Mouse (Mus musculus): ENCODE data around the gene Aoc1. TPM values are rescaled to one million over a fixed set of nuclear protein-coding genes. Genes with fewer than 3 reads are reported as not detected.

Aoc1 gene
- not detected for total RNA-seq (2021)

DNA sequence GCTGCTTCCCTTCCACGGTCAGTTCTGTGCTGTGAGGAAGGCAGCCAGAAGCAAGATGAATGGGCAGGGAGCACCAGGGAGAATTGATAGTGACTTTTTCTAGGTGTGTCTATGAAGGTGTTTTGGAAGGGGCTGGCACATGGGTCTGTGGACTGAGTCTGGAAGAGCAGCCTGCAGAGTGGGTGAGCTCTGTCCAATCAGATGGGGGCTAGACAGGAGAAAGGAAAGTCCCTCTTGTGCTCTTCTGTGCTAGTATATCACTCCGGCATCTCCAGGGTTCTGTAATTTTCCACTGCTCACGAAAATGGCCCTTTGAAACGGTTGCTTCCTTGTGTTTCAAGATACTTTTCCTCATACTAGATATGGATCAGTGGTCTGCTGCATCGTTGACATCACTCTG lies at the start of gene Aoc1:
Gene Aoc1, plus strand, starts transcription at position 301 of the 400 bp plus-strand sequence.
- intact Hi-C loops (cut with DNase I), result no loop called here

DNA sequence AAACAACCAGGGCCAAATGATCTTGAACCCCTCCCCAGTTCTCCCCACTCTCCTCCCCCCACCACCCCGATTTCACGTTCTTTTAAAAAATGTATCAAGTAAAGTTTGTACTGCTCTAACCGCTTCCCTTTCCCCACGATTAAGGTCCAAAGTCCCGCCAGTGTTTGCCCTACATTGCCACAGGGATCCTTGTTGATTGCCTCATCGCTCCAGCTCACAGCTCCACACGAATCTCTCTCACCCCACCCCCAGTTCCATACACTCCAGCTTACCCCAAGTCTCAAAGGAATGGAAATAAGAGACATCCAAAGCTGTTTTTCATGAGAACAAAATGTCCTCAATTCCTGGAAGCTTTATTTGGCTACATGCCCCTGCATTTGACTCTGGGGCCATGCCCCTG lies 47.7 kb upstream of the Aoc1 start:
- intact Hi-C loops (cut with DNase I), result no loop called here

More for the DNA sequence above, at the start of gene Aoc1:
- DNase-seq, result no peak

DNA sequence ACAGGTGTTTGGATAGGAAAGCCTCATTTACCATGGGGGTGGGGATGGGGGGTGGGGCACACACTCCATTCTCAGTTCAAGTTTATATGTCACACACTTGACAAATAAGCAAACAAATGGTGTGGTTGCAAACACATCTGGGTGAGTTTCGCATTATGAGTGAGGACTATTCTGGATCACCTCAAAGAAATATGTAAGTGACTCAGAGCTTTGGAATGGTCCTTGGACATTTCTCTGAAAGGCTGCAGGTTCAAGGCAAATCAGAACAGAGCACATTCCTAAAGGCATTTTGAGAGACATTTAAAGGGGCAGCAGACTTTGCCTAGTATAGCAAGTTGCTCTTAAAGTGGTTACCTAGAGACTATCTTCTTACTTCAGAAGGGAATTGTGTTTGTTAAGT lies 43.7 kb upstream of the Aoc1 start:
- intact Hi-C loops (cut with DNase I), result no loop called here
- DNase-seq, result no peak

More for the DNA sequence above, 47.7 kb upstream of the Aoc1 start:
- DNase-seq, result no peak

DNA sequence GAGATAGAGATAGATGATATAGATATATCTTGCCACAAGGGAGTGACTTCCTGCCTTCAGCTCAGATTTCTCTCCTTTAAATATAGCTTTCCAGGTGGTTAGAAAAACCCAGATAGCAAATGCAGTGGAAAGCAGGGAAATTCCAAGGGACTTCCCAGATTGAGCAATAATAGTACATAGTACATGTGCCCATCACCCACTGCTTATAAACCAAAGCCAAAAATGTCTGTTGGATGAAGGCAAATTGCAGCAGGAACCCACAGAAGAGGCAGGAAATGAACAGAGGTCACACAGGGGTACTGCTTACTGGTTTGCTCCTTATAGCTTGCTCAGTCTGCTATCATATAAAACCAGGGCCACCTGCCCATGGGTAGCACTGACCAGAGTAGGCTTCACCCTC lies 43.0 kb upstream of the Aoc1 start:
- intact Hi-C loops (cut with DNase I), result no loop called here
- no peak for DNase-seq

DNA sequence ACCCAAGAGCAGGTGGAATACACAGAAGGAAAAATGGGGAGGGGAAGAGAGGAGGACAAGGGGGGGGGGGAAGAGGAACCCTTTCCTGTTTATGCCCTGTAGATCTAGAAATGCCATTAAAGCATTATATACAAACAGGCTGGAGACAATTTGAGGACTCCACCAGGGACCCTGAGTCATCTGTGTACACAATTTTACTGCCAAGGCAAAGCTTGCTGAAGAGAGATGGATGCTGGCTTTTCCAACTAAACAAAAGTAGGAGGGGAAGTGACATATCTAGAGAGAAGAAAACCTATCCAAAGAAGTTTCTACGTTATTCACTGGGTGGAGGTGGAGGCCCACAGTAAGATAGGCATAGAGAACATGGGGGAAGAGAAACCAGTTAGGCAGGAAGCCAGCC lies 42.5 kb upstream of the Aoc1 start:
- intact Hi-C loops (cut with DNase I), result no loop called here
- DNase-seq, result no peak

DNA sequence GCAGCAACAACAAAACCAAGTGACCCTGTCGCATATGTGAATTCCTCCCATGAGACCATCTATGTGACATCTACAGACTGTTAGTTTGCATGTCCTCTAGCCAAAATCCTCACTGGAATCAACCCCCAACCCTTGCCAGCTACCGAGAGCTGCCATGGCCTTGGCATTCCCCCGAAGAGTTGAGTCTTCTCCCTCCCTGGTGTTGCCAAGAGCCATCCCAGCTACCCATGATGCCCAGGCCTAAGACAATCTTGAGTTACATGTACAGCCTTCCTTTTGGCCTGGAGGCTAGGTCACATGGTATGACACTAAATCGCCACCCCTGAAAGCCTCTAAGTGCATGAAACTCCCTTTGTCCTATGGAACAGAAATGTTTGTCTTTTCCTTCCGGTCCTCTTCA lies 41.6 kb upstream of the Aoc1 start:
- intact Hi-C loops (cut with DNase I), result no loop called here
- no peak for DNase-seq

DNA sequence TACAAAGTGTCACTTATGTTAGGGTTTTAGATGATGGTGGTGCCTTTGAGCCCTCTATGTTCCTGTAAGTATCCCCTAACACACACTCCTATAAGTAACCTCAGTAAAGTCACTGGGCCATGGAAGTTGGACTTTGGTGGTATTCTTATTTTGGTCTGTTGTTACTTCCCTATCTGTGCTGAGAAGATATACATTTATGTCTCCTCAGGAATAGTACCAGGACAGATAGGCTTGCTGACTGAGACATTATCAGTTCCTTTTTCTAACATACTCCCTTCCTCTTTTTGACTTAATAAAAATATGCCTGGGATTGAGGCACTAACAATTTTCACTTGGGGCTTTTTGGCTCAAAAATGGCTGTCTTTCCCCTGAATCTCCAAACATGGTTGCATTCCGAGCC lies 40.3 kb upstream of the Aoc1 start:
- intact Hi-C loops (cut with DNase I), result no loop called here
- DNase-seq, result no peak

DNA sequence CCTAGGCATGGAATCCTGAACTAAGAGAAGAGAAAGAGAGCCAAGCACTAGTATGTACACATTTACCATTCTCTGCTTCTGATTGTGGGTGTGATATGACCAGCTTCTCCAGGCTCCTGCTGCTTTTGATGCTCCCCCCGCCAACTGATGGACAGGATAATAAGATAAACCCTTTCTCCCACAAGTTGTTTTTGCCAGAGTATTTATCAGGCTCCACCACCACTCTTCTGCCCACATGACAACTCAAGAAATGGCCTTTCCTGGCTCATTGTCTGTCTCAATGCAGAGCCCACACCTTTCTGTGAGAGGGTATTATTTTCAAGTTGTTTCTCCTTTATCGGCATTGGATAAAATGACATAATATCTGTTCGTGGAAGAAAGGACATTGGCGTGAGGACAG lies 39.2 kb upstream of the Aoc1 start:
- intact Hi-C loops (cut with DNase I), result no loop called here
- no peak for DNase-seq

DNA sequence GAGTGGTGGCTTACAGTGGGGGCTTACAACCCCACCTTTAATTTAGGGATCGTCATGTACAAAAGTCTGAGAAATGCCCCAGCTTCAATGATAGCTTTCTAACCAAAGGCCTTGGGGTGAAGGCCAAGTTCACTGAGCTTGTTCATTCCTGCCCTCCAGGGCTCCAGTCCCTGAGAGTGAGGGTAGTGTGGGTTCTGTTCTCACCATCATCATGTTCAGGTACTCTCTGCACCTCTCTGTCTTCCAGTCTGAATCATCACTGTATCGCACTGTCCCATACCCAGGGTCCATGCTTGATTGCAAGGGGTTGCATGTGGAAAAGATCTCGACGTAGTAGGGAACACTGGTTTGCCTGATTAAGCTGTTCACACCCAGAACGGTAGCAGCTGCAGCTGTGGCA lies 37.5 kb upstream of the Aoc1 start:
- intact Hi-C loops (cut with DNase I), result no loop called here
- no peak for DNase-seq

DNA sequence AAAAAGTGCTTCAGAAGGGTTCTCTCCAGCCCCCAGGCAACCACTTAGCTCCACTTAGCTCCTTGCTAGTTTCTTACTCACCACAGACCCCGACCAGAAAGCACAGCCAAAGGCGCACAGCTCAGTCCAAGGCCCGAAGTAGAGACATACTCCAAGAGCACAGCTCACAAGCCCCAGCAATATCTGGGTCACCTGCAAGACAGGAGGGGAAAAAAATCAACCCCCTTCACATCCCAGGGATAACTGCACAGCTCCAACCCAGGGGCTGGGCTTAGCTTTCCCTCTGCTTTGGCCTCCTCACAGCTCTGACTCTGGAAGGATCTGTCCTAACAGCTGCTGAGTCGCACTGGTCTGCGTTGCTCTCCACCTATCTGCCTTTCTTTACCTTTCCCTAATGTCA lies 36.5 kb upstream of the Aoc1 start:
- intact Hi-C loops (cut with DNase I), result no loop called here

DNA sequence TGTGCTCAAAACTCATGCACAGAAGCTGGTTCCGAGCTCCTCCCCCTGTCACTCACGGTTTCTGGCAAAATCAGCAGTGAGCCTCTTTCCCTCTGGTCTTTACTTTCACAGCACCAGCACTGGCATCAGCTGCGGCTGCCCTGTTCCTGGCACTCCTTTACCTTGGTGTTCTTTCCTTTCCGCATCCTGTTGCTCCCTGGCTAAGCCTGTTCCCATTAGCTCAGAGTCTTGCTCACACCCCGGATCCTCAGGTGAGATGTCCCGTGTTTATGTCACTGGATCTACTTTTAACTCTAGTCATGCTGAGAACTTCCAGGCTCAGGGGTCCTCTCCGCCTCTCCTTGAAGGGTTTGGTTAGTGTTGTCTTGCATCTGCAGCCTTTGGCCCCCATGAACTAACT lies 35.2 kb upstream of the Aoc1 start:
- DNase-seq, result no peak
- intact Hi-C loops (cut with DNase I), result no loop called here

More for the DNA sequence above, 36.5 kb upstream of the Aoc1 start:
- DNase-seq, result no peak

DNA sequence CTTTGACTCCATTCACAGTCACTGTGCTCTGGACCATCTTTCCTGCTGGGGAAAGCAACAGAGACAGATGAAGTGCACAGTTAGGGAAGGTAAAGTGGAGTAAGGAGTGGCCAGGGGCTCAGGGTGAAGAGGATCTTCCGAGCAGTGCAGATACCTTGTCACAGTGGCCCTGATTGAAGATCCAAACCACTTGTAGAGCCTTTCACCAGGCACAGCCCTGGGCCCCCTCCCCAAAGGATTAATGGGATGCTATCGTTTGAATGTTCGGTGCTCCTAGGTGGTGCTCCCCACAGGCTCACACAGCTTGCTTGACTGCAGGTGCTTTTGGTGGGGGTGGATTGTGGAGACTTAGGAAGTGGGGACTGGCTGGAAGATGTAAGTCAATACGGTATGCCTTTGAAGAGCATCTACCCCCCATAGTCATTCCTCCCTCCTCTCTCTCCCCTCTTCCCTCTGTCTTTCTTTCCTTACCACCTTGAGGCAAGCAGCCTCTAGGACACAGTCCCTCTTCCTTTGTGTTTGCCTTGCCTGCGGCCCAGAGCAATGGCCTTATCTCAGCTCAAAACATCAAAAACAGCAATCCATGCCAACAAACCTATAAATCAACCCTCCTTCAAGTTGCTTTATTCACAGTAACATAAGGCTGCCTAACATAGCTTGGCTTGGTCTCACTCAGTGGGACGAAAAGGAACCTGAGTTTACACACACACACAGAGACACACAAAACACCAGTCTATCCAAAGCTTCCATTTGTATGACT lies 34.2 kb upstream of the Aoc1 start:
- intact Hi-C loops (cut with DNase I), result no loop called here
- no peak for DNase-seq

DNA sequence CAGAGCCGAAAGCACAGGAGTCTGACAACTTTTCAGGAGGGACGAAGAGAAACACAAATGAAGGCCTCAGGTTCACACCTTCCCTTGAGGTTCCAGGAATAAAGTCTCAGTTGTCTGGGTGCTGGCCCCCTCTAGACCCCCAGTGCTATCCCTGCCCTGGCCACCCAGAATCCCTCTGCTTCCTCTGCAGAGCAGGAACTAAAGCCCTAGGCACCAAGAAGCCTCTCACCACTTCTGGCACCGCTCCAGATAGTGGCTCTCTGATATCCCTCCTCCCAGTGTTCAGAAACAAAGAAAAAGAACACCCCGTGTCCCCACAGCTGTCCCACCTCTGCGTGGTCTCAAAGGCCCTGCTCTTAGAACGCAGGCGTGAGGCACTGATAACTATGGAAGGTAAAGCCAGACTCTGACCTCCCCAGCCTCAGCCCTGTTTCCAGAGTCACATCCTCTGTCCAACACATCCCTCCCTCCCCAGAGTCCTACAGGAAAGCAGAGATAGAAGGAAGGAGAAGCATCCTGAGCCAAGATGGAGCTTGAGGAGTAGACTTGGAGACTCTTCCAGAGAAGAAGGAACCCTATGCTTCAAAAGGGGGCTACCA lies 32.2 kb upstream of the Aoc1 start, which contains the start of gene Tmem176a:
Gene Tmem176a, plus strand, starts transcription at position 549 of the 599 bp plus-strand sequence.
- intact Hi-C loops (cut with DNase I), result no loop called here
- peak; percentile 74 for DNase-seq

DNA sequence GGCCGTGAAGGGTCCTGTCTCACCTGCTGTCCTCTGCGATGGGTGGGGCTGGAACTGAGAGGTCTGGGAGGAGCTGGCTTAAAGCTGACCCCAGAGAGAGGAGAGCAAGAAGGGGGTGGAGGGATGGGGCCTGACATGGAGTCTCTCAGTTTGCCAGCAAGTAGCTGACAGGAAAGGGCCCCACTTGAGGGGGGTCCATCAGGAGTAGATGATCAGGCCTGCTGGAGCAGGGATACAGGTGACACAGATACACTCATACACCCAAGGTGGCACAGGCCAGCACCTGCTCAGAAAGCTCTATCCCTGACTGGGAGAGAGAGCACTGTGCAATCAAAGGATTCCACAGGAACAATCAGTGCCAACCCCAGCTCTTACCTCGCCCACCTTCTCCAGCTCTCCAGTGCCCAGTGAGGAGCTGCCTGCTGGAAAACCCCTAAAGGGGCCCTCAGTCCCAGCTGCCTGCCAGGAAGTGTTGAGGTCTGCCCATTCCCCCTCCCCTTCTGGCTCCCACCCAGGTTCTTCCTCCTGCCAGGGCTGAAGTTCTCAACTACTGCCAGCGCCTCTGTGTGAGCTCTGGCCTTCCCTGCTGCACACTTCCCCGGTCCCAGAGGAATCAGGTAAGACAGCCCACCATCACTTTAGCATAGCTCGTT lies 31.6 kb upstream of the Aoc1 start, which contains the start of gene Tmem176b:
Gene Tmem176b, minus strand, starts transcription at position 524 of the 653 bp plus-strand sequence.
- intact Hi-C loops (cut with DNase I), result no loop called here

DNA sequence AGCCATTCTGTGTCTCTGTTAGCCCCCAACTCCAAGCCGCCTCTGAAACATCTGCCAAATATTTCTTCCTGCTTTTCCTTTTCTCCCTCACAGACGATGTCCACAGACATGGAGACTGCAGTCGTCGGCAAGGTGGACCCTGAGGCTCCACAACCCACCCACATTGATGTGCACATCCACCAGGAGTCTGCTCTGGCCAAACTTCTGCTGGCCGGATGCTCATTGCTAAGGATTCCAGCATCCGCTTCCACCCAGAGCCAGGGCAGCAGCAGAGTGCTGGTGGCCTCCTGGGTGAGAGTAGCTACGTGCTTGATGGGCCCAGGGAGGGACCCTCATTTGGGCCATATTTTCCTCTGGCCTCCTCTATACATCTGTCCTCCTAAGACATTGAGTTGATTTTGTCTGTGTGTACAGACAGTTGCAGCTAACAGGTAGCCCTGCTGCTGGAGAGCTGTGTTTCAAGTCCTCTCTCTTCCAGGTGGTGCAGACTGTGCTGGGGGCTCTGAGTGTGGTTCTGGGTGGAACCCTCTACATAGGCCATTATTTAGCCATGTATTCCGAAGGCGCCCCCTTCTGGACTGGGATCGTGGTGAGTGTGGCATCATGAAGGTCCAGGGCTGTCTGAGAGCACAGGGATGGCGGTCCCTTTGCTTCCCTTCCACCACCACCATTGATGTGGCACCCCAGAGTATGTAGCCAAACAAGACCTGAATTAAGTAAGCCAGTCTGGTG lies 30.4 kb upstream of the Aoc1 start:
- DNase-seq, result peak; percentile 50
- intact Hi-C loops (cut with DNase I), result no loop called here

More for the DNA sequence above, 31.6 kb upstream of the Aoc1 start, which contains the start of gene Tmem176b:
- DNase-seq, result peak; percentile 99

DNA sequence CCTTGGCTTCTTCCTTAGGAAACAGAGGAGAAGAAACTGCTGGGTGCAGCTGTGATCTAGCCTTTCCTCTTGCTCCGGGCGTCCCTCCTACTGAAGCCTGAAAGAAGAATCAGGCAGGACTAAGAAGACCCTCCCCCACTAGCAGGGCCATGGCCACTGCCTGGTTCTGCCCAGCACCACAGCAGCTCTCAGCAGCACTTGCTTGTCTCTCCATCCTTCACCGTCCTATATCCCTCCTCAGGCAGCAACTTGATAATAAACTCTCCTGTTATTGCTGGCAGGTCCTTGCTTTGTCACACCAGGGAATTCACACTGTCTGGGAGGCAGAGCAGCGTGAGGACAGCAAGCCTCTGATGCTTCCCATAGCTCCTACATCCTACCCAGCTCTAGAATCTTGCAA lies 27.6 kb upstream of the Aoc1 start:
- DNase-seq, result no peak
- intact Hi-C loops (cut with DNase I), result no loop called here

DNA sequence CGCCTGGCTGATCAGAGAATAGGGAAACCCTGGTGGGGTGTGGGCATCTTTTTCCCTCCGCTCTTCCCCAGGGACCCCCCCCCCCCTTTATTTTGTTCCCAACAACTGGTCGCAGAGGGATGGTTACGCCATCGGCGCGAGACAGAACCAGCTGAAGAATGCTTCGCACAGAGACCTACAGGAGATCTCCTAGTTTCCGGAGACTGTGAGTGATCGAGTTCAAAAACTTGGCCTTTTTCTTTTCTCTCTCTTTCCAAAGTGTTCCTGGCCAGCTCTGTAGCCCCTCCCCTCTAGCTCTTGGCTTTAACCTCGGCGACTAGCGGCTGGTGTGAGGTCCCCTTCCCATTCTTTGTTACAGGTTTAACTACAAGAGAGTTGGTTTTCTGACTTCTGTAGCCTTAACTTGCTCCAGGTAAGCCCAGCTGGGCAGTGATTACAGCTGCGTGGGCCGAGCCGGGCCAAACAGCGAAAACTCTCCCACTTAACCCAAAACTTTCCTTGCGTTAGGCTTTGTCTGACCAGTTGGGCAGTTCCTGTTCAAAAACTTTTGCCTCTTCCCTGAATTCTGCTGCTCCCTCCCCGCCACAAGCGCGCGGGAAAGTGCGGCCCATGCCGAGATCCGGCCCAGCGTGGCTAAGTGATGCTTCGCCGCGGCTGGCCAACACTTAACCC lies 20.7 kb upstream of the Aoc1 start:
- intact Hi-C loops (cut with DNase I), result no loop called here

DNA sequence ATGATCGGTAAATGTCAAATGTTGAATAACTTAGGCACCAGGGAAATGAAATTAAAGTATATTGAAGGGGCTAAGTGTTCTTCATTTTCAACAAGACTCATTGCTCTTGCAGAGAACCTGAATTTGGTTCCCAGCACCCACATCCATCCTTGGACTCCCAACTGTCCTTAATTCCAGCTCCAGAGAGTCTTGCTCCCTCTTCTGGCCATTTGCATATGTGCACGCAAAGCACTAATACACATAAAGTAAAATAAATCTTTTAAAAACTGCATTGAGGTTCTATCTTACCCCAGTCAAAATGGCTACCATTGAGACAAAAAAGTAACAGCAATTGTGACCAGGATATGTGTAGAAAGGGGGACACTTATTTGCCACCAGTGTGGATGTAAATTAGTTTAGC lies 18.5 kb upstream of the Aoc1 start:
- DNase-seq, result no peak
- intact Hi-C loops (cut with DNase I), result no loop called here

More for the DNA sequence above, 20.7 kb upstream of the Aoc1 start:
- peak; percentile 35 for DNase-seq

DNA sequence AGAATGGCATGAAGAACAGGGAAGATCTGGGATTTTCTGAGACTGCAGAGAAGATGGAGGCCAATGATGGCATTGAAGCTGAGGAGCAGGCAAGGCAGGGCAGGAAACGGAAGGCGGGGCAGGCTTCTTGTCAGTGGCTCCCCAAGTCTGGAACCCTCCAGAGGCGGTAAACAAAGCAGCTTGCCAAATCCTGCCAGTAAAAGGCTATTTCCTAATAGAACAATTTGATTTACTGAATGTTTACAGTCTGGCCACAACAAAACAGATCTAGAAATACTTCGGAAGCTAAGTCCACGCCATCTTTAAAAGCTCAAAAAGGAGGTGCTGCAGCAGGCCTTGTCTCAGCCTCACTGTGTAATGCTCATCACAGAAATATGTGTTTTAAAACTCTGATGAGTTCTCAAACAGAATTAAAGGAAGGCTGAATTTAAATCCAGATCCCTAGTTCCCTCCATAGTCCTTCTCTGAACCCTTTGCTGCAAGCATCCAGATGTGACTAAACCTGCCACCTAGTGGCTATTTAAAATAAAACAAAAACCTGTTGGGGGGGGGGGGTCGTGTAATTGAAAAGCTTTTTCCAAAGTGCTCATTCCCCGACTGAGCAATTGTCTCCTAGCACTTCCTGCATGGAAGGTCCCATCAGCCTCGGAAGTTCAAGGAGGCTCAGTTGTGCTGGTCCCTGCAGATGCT lies 14.9 kb upstream of the Aoc1 start:
- intact Hi-C loops (cut with DNase I), result no loop called here
- no peak for DNase-seq

Measured in left cerebral cortex, postnatal 4 days (tissue).